Mouse (Mus musculus) gastrocnemius, postnatal 4 days (tissue): ENCODE measurements around the gene Fastkd5. TPM values are rescaled to one million over a fixed set of nuclear protein-coding genes. Genes with fewer than 3 reads are reported as not detected.
"Not testable (repeated sequence)": the region's sequence is repeated elsewhere in the genome, so short reads cannot be mapped to it uniquely, and the experiment has no call there.

Experiments used
- DNase-seq, 2 experiments: peaks; one replicate each; pipeline ENCODE4 v3.0.0; 2021 to 2022; ENCODE audit warnings: low spot score in 2 of 2, mixed read lengths in 2 of 2
- total RNA-seq, 2 experiments: library from RNA; stranded (reverse); gene quantifications; 2 replicates each; pipeline ENCODE4 v1.2.3; 2021

Fastkd5 gene
- total RNA-seq, 2 experiments from 2014 or later: 7.3 to 8.2 TPM

DNA sequence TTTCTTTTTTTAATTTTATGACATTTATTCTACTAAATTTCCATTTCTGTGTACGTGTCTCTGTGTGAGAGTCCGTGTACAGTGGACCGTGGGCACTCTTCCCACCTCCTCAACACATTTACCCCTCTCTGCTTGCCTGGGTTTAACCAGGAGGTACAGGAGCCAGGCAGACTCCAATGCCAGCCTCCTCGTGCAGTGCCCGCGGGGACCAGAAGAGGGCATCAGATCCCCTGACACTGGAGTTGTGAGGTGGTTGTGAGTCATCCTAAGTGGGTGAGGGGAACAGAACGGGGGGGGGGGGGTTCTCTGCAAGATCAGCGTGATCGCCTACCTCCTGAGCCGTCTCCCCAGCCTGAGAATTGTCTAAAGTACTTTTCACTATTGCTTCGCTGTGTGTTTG, 51.7 kb downstream of the Fastkd5 start:
- DNase-seq: no peak

DNA sequence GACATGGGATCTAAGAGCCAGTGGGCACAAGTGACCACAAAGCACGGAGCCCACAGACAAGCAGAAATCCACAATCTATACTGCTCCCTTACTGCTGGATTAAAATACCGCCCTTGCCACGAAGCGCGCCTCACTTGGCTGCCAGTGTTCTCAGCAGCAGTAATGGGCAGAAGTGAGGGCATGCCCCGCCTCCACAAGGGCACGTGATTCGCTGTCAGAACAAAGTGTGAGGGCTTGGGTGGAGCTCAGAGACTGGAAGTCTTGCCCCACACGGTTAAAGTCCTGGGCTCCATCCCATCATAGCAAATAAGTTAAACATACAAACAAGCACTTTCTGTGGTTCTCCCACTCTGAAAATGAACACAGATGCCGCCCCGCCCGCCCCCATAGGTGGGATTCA, 52.2 kb downstream of the Fastkd5 start:
- no peak for DNase-seq

DNA sequence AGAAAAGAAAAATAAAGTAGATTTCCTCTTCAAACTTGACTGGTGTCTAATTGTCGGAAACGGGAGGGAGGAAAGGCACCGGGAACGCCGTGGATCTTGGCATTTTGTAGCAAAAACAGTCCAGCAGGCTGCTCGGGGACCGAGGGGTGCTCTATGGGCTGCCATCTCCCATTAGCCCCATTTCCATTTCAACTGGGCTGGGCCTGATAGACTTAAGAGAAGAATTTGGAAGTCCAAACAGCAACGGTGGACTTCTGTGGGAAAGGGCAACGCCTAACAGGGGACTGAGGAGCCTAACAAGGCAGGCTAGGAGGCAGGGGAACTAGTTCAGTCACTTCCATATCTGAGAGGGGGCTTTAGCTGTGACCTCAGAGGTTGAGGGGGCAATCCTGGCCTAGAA, 52.8 kb downstream of the Fastkd5 start:
- DNase-seq: no peak

DNA sequence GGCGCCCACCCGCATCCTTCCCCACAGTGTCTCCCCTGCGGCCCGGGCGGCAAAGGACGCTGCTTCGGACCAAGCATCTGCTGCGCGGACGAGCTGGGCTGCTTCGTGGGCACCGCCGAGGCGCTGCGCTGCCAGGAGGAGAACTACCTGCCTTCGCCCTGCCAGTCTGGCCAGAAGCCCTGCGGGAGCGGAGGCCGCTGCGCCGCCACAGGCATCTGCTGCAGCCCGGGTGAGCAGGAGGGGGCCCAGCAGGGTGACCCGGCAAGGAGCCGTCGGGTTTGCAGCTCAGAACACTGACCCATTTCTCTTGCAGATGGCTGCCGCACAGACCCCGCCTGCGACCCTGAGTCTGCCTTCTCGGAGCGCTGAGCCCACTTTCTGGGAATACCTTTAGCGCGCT, 53.3 kb downstream of the Fastkd5 start:
- not testable (repeated sequence) for DNase-seq

DNA sequence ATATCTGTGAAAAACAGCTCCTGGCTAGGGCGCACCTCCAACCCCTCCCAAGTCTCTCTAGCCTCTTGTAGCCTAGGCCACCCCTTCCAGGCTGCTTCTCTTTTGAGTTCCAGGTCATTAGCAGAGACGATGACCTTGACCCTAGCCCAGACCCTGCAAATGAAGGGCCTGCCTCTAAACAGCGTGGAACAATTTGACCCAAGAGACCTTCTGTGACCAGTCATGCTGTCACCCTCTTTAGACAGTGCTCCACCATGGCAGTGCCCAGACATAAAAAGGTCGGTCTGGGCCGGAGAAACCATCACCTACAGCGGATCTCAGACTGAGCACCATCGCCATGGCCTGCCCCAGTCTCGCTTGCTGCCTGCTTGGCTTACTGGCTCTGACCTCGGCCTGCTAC, 54.0 kb downstream of the Fastkd5 start, which contains the start of gene Oxt:
Gene Oxt, plus strand, starts transcription at position 301 of the 400 bp plus-strand sequence.
- DNase-seq: no peak

DNA sequence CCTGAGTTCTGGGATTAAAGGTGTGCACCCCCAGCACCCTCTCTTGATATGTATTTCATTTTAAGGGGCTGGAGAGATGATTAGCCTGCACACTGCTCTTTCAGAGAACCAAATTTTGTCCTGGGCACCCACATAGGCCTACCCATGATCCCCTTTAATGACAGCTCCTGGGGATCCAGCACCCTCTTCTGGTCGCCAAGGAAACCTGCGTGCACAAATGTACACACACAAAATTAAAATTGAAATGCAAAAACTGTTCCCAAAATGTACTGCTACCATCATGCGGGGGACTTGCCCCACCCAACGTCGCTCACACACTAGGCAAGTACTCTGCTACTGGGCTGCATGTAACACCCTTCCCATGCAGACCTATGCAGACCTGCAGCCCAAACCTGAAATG, 54.9 kb downstream of the Fastkd5 start:
- DNase-seq: no peak

DNA sequence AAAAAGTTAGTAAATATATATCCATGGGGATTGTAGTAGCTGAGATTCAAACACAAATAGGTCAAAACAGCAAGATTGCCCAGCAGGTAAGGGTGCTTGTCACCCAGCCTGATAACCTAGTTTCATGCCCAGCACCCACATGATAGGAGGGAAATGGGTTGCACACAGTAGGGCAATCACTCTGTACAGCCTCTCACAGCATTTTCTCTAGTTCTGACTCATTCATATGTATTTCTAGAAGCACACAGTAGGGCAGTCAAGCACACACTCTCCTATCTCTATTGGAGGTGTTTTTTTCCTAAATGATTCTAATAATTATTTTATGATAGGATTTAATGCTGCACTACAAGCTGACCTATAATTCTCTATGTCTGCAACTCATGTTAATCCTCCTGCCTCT, 59.9 kb downstream of the Fastkd5 start:
- DNase-seq: no peak

DNA sequence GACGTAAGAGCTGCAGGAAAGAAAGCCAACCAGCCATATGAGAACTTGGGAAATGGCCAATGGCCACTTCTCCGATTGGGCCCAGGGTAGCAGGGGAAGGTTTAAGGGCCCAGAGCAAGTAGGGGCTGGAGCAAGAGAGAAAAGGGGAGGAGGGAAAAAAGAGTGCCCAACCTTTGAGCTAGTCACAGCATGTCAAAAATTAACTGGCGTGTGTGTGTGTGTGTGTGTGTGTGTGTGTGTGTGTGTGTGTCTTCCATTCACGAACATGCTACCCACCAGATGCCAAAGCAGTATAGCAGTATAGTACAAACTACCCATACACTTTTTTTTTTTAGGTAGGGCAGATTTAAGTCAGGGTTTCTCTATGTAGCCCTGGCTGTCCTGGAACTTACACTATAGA, 60.9 kb downstream of the Fastkd5 start:
- DNase-seq: no peak

DNA sequence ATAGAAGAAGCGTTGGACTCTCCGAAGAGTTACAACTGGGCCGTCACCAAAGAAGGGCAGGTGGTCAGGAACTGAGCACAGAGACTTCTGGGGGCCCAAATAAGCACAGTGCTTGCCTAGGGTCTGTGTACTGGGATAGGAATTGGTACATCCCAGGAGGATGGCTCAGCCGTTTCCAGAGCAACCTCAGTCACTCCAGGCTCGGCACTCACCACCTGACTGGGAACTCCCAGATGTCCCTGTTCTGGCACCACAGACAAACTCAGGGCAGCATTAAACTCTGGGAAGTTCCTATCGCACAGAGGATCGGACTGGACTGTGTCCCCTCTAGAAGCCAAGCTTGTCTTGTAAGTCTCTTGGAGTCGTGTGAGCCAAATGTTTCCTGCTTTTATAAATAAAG, 64.8 kb downstream of the Fastkd5 start:
- DNase-seq: no peak

DNA sequence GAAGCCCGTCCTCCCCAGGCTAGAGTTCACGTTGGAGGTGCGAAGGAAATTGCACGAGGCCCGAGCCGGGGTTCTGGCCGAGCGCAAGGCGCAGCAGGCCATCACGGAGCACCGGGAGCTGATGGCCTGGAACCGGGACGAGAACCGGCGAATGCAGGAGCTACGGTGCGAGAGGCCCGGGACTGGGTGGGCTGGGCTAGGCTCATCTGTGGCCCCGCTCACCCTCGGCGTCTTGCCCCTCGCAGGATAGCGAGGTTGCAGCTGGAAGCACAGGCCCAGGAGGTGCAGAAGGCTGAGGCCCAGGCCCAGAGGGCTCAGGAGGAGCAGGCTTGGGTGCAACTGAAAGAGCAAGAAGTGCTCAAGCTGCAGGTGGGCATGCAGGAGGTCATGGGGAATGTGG, 65.8 kb downstream of the Fastkd5 start:
- no peak for DNase-seq

Other genes with a start within 250 kb of the Fastkd5 start
- 10 to 100 TPM; 19.7 to 19.9 TPM for gene Cpxm1, start 232.5 kb downstream of the Fastkd5 start, total RNA-seq
- not detected for gene Gm28372, start 224.8 kb downstream of the Fastkd5 start, total RNA-seq
- gene 1700020A23Rik, start 224.8 kb downstream of the Fastkd5 start, total RNA-seq: not detected
- not detected for gene Tmem239, start 223.5 kb downstream of the Fastkd5 start, total RNA-seq
- 10 to 100 TPM; 37.3 to 44.6 TPM for gene Vps16, start 205.7 kb downstream of the Fastkd5 start, total RNA-seq
- gene Pced1a, start 205.3 kb downstream of the Fastkd5 start, total RNA-seq: 10 to 100 TPM; 10.6 to 11.6 TPM
- 10 to 100 TPM; 73.2 to 74.7 TPM for gene Ptpra, start 179.7 kb downstream of the Fastkd5 start, total RNA-seq
- 10 to 100 TPM; 51.9 to 60.9 TPM for gene Mrps26, start 66.3 kb downstream of the Fastkd5 start, total RNA-seq
- gene Oxt, start 53.9 kb downstream of the Fastkd5 start, total RNA-seq: not detected
- gene Avp, start 47.5 kb downstream of the Fastkd5 start, total RNA-seq: not detected
- gene Ubox5, start within 50 bp of the Fastkd5 start, total RNA-seq: 1 to 10 TPM; 5.9 TPM
- 1 to 10 TPM; 5.8 to 6.2 TPM for gene Lzts3, start 12.8 kb upstream of the Fastkd5 start, total RNA-seq
- gene Ddrgk1, start 34.6 kb upstream of the Fastkd5 start, total RNA-seq: 10 to 100 TPM; 77.2 to 85.1 TPM
- gene Itpa, start 37.6 kb upstream of the Fastkd5 start, total RNA-seq: 10 to 100 TPM; 21.5 to 22.8 TPM
- under 1 TPM; 0.23 to 0.32 TPM for gene Slc4a11, start 67.5 kb upstream of the Fastkd5 start, total RNA-seq